Mouse (Mus musculus) midbrain, embryonic 11.5 days (tissue): ENCODE results near the gene Fndc8. TPM values are rescaled to one million over a fixed set of nuclear protein-coding genes. Genes with fewer than 3 reads are reported as not detected.
"Not testable (repeated sequence)": the region's sequence is repeated elsewhere in the genome, so short reads cannot be mapped to it uniquely, and the experiment has no call there.

ENCODE experiments used
- ATAC-seq: fragments of 200-750 bp; cut with Nextera tagmentation; 2 replicates; pipeline ENCODE4 v1.8.0; 2017; ENCODE audit warnings: moderate TSS enrichment, moderate library complexity; ENCODE audit not compliant: low FRiP score
- DNase-seq: peaks from one replicate; pipeline ENCODE4 v3.0.0; 2015; ENCODE audit warnings: low spot score; ENCODE audit errors: missing footprints
- H3K27ac ChIP-seq: fragments of 300-500 bp; sonication (generic); 2 replicates; pipeline ENCODE4 v1.5.1; 2014; ENCODE audit warnings: low read depth, low read length
- H3K27me3 ChIP-seq: fragments of 300-500 bp; sonication (generic); 2 replicates; pipeline ENCODE4 v1.6.1; 2014; ENCODE audit warnings: mild to moderate bottlenecking, low read length, moderate library complexity, mixed read lengths; ENCODE audit not compliant: control insufficient read depth, insufficient read depth
- H3K36me3 ChIP-seq: fragments of 300-500 bp; sonication (generic); 2 replicates; pipeline ENCODE4 v1.6.1; 2014; ENCODE audit warnings: mild to moderate bottlenecking, low read length, moderate library complexity, mixed read lengths; ENCODE audit not compliant: control insufficient read depth, insufficient read depth
- H3K4me1 ChIP-seq: fragments of 300-500 bp; sonication (generic); 2 replicates; pipeline ENCODE4 v1.6.1; 2014; ENCODE audit warnings: low read length; ENCODE audit not compliant: control insufficient read depth, insufficient read depth
- H3K4me2 ChIP-seq: fragments of 300-500 bp; sonication (generic); 2 replicates; pipeline ENCODE4 v1.6.1; 2014; ENCODE audit warnings: mild to moderate bottlenecking, moderate library complexity
- H3K4me3 ChIP-seq: fragments of 300-500 bp; sonication (generic); 2 replicates; pipeline ENCODE4 v1.5.1; 2014; ENCODE audit warnings: low read depth, low read length
- H3K9ac ChIP-seq: fragments of 300-500 bp; sonication (generic); 2 replicates; pipeline ENCODE4 v1.6.1; 2014; ENCODE audit warnings: low read length
- H3K9me3 ChIP-seq: fragments of 300-500 bp; sonication (generic); 2 replicates; pipeline ENCODE4 v1.6.1; 2016; ENCODE audit warnings: low read length; ENCODE audit not compliant: control insufficient read depth
- WGBS: fragments of 180-500 bp; shearing (Covaris S2); extraction: QIAGEN DNeasy Blood & Tissue Kit; methylation state at CpG from one replicate; pipeline ENCODE4 v1.1.7; 2014; 5-methylcytosine and 5-hydroxymethylcytosine counted together
- polyA plus RNA-seq: library from polyadenylated mRNA; unstranded; fragments of >200 nt; fragmentation: Nextera tagmentation; extraction: Ambion mirVana; gene quantifications from 2 replicates; pipeline ENCODE4 v1.2.1, GENCODE M21; 2014

Fndc8 gene
- polyA plus RNA-seq, 1 experiment from 2014 or later = 0.30 TPM

- Histone ChIP-seq H3K27me3 (no peaks in the 10 kb centered on the region), H3K36me3 (no peaks in the 10 kb centered on the region), H3K27ac (no peak overlapping the region), H3K4me2 (no peak overlapping the region), H3K4me1 (no peaks in the 10 kb centered on the region), H3K9me3 (no peaks in the 10 kb centered on the region), H3K4me3 (no peak overlapping the region), H3K9ac (no peak overlapping the region)
- no peak for ATAC-seq
- WGBS = 71% methylated on average over 10 of the region's 10 CpGs
- no peak for DNase-seq
These were observed 28.8 kb downstream of the Fndc8 start for GRCm38 (mm10) chr11:82920768-82921167.

GRCm38 (mm10) chr11:82921691-82922090, 29.8 kb downstream of the Fndc8 start:
- Histone ChIP-seq H3K9ac (no peak overlapping the region), H3K36me3 (no peaks in the 10 kb centered on the region), H3K4me3 (no peak overlapping the region), H3K27me3 (no peaks in the 10 kb centered on the region), H3K9me3 (no peaks in the 10 kb centered on the region), H3K27ac (no peak overlapping the region), H3K4me1 (no peaks in the 10 kb centered on the region), H3K4me2 (no peak overlapping the region)
- 74% methylated on average over 4 of the region's 4 CpGs for WGBS
- ATAC-seq (no peak), DNase-seq (no peak)

DNA sequence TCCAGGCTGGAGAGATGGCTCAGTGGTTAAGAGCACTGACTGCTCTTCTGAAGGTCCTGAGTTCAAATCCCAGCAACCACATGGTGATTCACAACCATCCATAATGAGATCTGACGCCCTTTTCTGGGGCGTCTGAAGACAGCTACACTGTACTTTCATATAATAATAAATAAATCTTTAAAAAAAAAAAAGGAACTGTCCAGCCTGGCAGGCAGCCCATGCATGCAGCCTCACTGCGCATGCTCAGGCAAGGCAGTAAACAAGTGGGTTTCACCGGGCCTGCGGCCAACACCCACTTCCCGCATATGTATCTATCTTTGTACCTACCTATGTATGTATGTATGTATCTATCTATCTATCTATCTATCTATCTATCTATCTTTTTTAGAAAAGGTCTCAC, 32.0 kb downstream of the Fndc8 start:
- H3K4me1 ChIP-seq, H3K4me2 ChIP-seq, H3K4me3 ChIP-seq, H3K9ac ChIP-seq, H3K9me3 ChIP-seq, ATAC-seq, H3K27ac ChIP-seq, DNase-seq, H3K36me3 ChIP-seq: not testable (repeated sequence)
- peaks cover 13% of the 10 kb centered on the region for H3K27me3 ChIP-seq
- 88% methylated on average over 6 of the region's 6 CpGs for WGBS

GRCm38 (mm10) chr11:82928897-82929632, 37.1 kb downstream of the Fndc8 start:
- Histone ChIP-seq H3K4me2 (no peak overlapping the region), H3K27ac (no peak overlapping the region), H3K4me3 (no peak overlapping the region), H3K36me3 (no peaks in the 10 kb centered on the region), H3K27me3 (peaks cover 38% of the 10 kb centered on the region), H3K4me1 (peaks cover 9% of the 10 kb centered on the region), H3K9me3 (no peaks in the 10 kb centered on the region), H3K9ac (no peak overlapping the region)
- WGBS = 26% methylated on average over 20 of the region's 20 CpGs
- no peak for DNase-seq
- ATAC-seq = no peak

DNA sequence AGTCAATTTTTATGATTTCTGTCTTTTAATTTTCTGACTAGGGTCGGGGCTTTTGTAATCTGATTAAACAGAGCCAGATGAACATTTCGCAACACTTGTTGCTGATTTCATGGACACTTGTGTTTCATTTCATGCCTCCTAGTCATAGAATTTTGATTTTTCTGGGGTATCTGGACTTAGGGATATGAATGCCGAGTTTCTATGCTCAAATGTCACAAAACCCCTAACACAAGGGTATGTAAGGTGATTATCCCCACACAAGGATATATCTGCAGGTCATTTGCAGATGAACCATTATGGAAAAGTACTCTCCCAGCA, 37.7 kb downstream of the Fndc8 start:
- Histone ChIP-seq H3K9ac (no peak overlapping the region), H3K4me2 (no peak overlapping the region), H3K27me3 (peaks cover 43% of the 10 kb centered on the region), H3K4me1 (peaks cover 9% of the 10 kb centered on the region), H3K4me3 (no peak overlapping the region), H3K36me3 (no peaks in the 10 kb centered on the region), H3K9me3 (no peaks in the 10 kb centered on the region; the same call in 1 of the 2 replicates), H3K27ac (no peak overlapping the region)
- ATAC-seq (no peak), DNase-seq (peak; percentile 87)
- WGBS = 54% methylated on average over 3 of the region's 3 CpGs

DNA sequence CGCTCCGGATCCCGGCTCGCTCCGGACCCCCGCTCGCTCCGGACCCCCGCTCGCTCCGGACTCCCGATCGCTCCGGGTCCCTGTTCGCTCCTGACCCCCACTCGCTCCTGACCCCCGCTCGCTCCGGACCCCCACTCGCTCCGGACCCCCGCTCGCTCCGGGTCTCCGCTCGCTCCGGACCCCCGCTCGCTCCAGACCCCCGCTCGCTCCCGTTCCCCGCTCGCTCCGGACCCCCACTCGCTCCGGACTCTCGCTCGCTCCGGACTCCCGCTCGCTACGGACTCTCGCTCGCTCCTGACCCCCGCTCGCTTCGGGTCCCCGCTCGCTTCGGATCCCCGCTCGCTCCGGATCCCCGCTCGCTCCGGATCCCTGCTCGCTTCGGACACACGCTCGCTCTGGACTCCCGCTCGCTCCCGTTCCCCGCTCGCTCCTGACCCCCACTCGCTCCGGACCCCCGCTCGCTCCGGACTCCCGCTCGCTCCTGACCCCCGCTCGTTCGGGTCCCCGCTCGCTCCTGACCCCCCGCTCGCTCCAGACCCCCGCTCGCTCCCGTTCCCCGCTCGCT, 38.5 kb downstream of the Fndc8 start:
- WGBS = 2% methylated on average over 82 of the region's 85 CpGs

GRCm38 (mm10) chr11:82931161-82931560, 39.2 kb downstream of the Fndc8 start:
- WGBS = 1% methylated on average over 45 of the region's 63 CpGs
- not testable (repeated sequence) for H3K27ac ChIP-seq, H3K36me3 ChIP-seq, H3K4me1 ChIP-seq, ATAC-seq, H3K9me3 ChIP-seq
- Histone ChIP-seq H3K27me3 (peaks cover 52% of the 10 kb centered on the region), H3K4me3 (peak overlapping the region; percentile 48), H3K4me2 (peak overlapping the region; percentile 90), H3K9ac (peak overlapping the region; percentile 49)
- peak; percentile 90 for DNase-seq

More for the DNA sequence above, 38.5 kb downstream of the Fndc8 start:
- not testable (repeated sequence) for ATAC-seq, H3K4me1 ChIP-seq, H3K36me3 ChIP-seq, H3K9me3 ChIP-seq, H3K27ac ChIP-seq, H3K9ac ChIP-seq
- peak; percentile 91 for DNase-seq
- H3K4me2 ChIP-seq = peak overlapping the region; percentile 90
- peaks cover 49% of the 10 kb centered on the region for H3K27me3 ChIP-seq
- peak overlapping the region; percentile 48 for H3K4me3 ChIP-seq

DNA sequence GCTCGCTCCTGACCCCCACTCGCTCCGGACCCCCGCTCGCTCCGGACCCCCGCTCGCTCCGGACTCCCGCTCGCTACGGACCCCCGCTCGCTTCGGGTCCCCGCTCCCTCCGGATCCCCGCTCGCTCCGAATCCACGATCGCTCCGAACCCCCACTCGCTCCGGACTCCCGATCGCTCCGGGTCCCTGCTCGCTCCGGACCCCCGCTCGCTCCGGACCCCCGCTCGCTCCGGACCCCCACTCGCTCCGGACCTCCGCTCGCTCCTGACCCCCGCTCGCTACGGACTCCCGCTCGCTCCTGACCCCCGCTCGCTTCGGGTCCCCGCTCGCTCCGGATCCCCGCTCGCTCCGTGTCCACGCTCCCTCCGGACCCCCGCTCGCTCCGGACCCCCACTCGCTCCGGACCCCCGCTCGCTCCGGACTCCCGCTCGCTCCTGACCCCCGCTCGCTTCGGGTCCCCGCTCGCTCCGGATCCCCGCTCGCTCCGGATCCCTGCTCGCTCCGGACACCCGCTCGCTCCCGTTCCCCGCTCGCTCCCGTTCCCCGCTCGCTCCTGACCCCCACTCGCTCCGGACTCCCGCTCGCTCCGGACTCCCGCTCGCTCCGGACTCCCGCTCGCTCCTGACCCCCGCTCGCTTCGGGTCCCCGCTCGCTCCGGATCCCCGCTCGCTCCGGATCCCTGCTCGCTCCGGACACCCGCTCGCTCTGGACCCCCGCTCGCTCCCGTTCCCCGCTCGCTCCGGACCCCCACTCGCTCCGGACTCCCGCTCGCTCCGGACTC, 39.9 kb downstream of the Fndc8 start:
- WGBS = 1% methylated on average over 111 of the region's 119 CpGs
- peak; percentile 93 for DNase-seq

DNA sequence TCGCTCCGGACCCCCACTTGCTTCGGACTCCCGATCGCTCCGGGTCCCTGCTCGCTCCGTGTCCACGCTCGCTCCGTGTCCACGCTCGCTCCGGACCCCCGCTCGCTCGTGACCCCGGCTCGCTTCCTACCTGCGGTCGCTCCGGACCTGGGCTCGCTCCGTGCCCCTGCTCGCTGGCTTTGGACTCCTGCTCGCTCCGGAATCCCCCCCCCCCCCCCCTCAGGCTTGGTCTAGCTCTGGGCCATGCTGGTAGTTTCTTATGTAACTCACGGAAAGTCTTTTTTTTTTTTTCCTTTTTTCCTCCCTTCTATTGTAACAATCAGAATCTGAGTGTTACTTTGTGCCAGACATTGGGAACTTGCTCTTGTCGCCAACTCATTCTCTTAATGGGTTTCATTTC, 41.3 kb downstream of the Fndc8 start:
- WGBS = 2% methylated on average over 15 of the region's 29 CpGs
- Histone ChIP-seq H3K4me3 (peak overlapping the region; percentile 48), H3K9me3 (no peaks in the 10 kb centered on the region; the same call in 1 of the 2 replicates), H3K27me3 (peaks cover 46% of the 10 kb centered on the region), H3K9ac (peak overlapping the region; percentile 17; the same call in 1 of the 2 replicates), H3K27ac (no peak overlapping the region), H3K36me3 (no peaks in the 10 kb centered on the region), H3K4me2 (peak overlapping the region; percentile 90), H3K4me1 (peaks cover 9% of the 10 kb centered on the region)
- DNase-seq (peak; percentile 84), ATAC-seq (no peak)

More for the DNA sequence above, 39.9 kb downstream of the Fndc8 start:
- not testable (repeated sequence) for H3K36me3 ChIP-seq, H3K9me3 ChIP-seq, ATAC-seq, H3K4me1 ChIP-seq, H3K27ac ChIP-seq
- peaks cover 52% of the 10 kb centered on the region for H3K27me3 ChIP-seq
- H3K4me2 ChIP-seq = peak overlapping the region; percentile 90
- H3K4me3 ChIP-seq = peak overlapping the region; percentile 48
- H3K9ac ChIP-seq = peak overlapping the region; percentile 49
